Mouse (Mus musculus) right cerebral cortex, postnatal 14 days (tissue): ENCODE measurements around the gene 3110009E18Rik.
A peak's percentile ranks its signal among the peaks of the same experiment; 100 is the strongest.

Experiments
- DNase-seq: peaks from one replicate; pipeline ENCODE4 v3.0.0; 2022

The 3110009E18Rik gene

DNA sequence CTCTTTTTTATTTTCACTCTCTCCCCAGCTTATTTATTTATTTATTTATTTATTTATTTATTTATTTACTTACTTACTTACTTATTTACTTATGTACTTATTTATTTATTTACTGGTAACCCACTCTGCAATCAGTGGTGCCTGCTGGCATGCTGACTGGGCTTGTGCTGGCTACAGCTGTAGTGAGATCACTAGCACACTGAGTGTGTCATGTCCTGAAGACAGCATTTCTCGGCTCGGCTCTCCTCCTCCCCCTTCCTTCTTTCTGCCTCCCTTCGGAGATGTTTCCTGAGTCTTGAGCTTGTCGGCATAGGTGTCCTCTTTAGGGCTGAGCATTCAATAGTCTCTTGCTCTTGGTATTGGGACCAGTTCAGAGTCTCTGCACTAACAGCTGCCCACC lies 78.0 kb downstream of the 3110009E18Rik start:
- no peak for DNase-seq

DNA sequence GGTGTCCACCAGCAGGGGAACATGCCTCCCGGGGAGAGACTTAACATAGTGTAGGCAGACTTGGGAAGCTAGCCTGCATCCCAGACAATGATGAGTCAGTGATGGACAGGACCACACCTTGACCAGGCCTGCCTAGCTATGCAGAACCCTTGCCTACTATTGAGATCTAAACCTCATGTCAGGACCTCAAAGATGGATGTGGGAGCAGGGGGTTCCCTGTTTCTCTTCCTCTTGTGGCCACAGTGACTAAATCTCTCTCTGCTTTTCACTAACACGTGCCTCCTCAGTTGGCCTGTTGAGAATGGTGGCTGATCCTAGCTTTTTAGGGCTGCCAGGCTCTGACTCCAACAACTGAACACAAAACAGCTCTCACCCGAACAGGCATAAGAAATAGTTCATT lies 81.6 kb downstream of the 3110009E18Rik start:
- DNase-seq: no peak

GRCm38 (mm10) chr1:120203836-120204235 lies 82.8 kb downstream of the 3110009E18Rik start:
- DNase-seq: no peak

DNA sequence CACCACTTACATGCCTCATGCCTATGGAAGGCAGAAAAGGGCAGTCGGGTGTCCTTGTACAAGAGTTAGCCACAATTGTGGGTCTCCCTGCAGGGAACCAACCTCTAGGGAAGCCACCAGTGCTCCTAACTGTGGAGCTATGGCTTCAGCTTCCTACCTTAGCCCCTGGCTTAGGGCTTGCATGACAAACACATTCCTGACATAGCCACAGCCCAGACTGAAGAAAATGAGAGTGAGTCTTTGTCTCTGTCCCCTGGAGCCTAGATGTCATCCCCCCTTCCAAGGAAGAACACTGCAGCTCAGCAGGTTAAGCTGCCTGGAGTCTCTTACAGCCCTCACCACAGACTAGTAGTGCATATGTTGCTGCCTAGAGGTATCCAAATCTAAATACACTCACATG lies 83.8 kb downstream of the 3110009E18Rik start:
- DNase-seq: no peak

GRCm38 (mm10) chr1:120207568-120207967 lies 86.6 kb downstream of the 3110009E18Rik start:
- DNase-seq: peak; percentile 47

DNA sequence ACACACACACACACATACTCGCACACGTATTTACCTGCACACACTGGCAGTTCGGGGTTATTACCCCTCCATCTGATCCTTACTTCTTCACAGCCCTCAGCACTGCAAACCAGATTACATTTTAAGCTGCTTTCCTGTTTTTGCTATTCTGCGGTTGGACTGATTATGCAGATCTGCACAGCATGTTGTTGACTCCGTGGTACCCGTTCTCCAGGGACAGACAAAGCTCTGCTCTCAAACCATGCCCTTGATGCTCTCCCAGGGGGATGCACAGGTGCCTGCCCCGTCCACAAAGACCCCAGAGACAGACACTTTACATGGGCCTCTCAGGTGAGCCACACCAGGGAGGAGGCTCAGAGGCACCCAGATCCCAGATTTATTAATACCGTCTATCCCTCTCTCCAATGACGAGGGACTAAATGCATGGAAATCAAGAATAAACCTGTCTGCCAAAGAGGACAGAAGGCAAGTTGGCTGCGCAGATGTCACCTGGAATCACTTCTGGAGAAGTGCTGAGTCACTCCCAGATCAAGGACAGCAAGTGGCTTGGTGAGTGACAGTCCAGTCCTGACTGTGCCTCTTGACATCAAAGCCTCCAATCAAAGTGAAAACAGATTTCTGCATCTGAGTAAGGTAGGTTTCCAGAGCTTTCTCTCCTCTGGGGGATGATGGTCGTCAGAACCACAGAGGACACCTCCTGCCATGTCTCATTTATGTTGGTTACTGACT lies 87.7 kb downstream of the 3110009E18Rik start:
- DNase-seq: no peak

GRCm38 (mm10) chr1:120220841-120221240 lies 99.9 kb downstream of the 3110009E18Rik start:
- no peak for DNase-seq

- DNase-seq: no peak
Observed at GRCm38 (mm10) chr1:120221285-120221684, 100.3 kb downstream of the 3110009E18Rik start.

DNA sequence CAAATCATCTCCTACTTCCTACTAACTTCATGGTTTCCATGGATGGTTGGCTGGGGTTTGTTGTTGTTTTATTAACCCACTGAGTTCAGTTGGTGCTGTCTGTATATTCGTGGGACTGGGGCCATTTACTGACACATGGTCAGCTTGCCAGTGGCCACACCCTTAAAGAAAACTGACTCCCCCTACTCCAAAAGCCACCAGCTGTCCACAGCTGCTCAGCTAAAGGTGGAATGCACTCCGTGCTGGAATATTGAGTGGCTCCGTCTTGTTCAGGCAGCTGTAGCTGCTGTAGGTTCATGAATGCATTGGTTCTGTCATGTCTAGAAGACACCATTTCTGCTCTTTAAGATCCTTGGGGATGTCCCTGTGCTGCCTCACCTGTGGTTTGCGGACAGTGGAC lies 102.6 kb downstream of the 3110009E18Rik start:
- no peak for DNase-seq

- no peak for DNase-seq
Observed at GRCm38 (mm10) chr1:120229723-120230471, 108.9 kb downstream of the 3110009E18Rik start.

DNA sequence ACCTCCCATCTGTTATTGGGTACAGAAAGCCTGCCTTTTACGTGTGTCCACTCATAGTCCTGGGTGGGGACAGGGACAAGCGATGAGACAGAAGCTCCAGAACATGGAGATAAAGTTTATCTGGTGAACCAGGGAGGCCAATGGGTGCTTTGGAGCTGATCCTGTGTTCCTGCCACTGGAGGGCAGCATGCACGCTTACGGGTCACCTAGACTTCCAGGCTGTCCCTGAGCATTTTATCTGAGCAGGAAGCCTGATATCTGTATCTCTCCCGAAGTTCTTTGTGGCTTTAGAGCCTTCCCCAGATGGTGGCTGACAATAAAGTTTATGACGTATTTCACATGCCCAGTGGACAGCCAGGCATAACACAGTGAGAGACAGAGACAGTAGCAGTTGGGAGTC lies 110.3 kb downstream of the 3110009E18Rik start:
- DNase-seq: peak; percentile 55

GRCm38 (mm10) chr1:120232170-120232569 lies 111.2 kb downstream of the 3110009E18Rik start:
- no peak for DNase-seq

- no peak for DNase-seq
Observed at GRCm38 (mm10) chr1:120235631-120236215, 114.7 kb downstream of the 3110009E18Rik start.

GRCm38 (mm10) chr1:120236424-120236823 lies 115.4 kb downstream of the 3110009E18Rik start:
- DNase-seq: no peak

GRCm38 (mm10) chr1:120237068-120237467 lies 116.1 kb downstream of the 3110009E18Rik start:
- DNase-seq: no peak
